Mouse (Mus musculus) spleen, adult 10 weeks (tissue): ENCODE measurements around the gene Cldn2. TPM values are rescaled to one million over a fixed set of nuclear protein-coding genes. Genes with fewer than 3 reads are reported as not detected.

Source experiments
- polyA plus RNA-seq: library from polyadenylated mRNA; stranded (reverse); fragments of 350-450 nt; fragmentation: Illumina TruSeq; extraction: RNeasy Lipid Tissue Mini Kit (QIAGEN cat#74804); gene quantifications from one replicate; pipeline ENCODE4 v1.2.3, GENCODE M21; 2015; ENCODE audit warnings: low replicate concordance; ENCODE audit not compliant: insufficient read depth

Cldn2 gene
- not detected for polyA plus RNA-seq

GRCm38 (mm10) chrX:139800406-139800878 lies at the start of gene Cldn2:
Gene Cldn2 (plus strand): TSS chrX:139800828.

GRCm38 (mm10) chrX:139782278-139783044 lies 18.2 kb upstream of the Cldn2 start, which contains the start of gene Ripply1:
Gene Ripply1 (minus strand): TSS chrX:139782353.

Other genes with a start within 250 kb of the Cldn2 start
- gene Rnf128, start 237.5 kb upstream of the Cldn2 start, polyA plus RNA-seq: 0.48 TPM
- gene Tbc1d8b, start 115.8 kb upstream of the Cldn2 start, polyA plus RNA-seq: 14.1 TPM
- not detected for gene Gm15013, start 86.3 kb upstream of the Cldn2 start, polyA plus RNA-seq
- not detected for gene Ripply1, start 18.5 kb upstream of the Cldn2 start, polyA plus RNA-seq
- 1.0 TPM for gene Morc4, start 70.8 kb downstream of the Cldn2 start, polyA plus RNA-seq
- gene Rbm41, start 197.8 kb downstream of the Cldn2 start, polyA plus RNA-seq: 16.9 TPM